Mouse (Mus musculus) forebrain, embryonic 15.5 days (tissue): ENCODE results near the gene Ppp2r5b. TPM values are rescaled to one million over a fixed set of nuclear protein-coding genes. Genes with fewer than 3 reads are reported as not detected.

Experiments used
- microRNA counts: library from miRNA; unstranded; fragments of <30 nt; microRNA quantifications from one replicate; lab custom pipeline; 2016
- microRNA-seq: library from miRNA; unstranded; fragments of <30 nt; microRNA quantifications from one replicate; pipeline ENCODE4, GENCODE M21; 2016
- polyA plus RNA-seq: library from polyadenylated mRNA; unstranded; fragments of >200 nt; fragmentation: Nextera tagmentation; extraction: Ambion mirVana; gene quantifications from 2 replicates; pipeline ENCODE4 v1.2.1, GENCODE M21; 2015

Ppp2r5b gene
- polyA plus RNA-seq, 1 experiment from 2014 or later, result 98.5 TPM

MicroRNAs encoded within 50 kb of the gene (microRNA counts, 519-probe panel; counts per million panel counts)
- 2,211 counts per million, percentile 37 among the panel's probes with 10 or more counts for microRNA mmu-miR-192 (lab: Ali Mortazavi, UCI)

Small RNA genes within 50 kb of the gene (microRNA-seq; reads per million reads assigned to microRNA genes)
- 89.6 reads per million, percentile 52 among the genes with 10 or more reads in this experiment for gene Mir192
- 65.5 reads per million, percentile 48 among the genes with 10 or more reads in this experiment for gene Mir194-2

Other genes starting within 250 kb of the Ppp2r5b start
- gene Slc22a20, start 249.7 kb downstream of the Ppp2r5b start, polyA plus RNA-seq, result not detected in 2 replicates
- gene Capn1, start 220.0 kb downstream of the Ppp2r5b start, polyA plus RNA-seq, result 1.6 and 1.8 TPM in 2 replicates
- 25.7 and 26.5 TPM in 2 replicates for gene Syvn1, start 189.3 kb downstream of the Ppp2r5b start, polyA plus RNA-seq
- gene Mrpl49, start 178.1 kb downstream of the Ppp2r5b start, polyA plus RNA-seq, result 71.5 and 72.4 TPM in 2 replicates
- gene Fau, start 178.0 kb downstream of the Ppp2r5b start, polyA plus RNA-seq, result 582 and 618 TPM in 2 replicates
- 33.0 and 35.9 TPM in 2 replicates for gene Znhit2, start 174.7 kb downstream of the Ppp2r5b start, polyA plus RNA-seq
- gene Tm7sf2, start 167.5 kb downstream of the Ppp2r5b start, polyA plus RNA-seq, result 34.9 and 36.3 TPM in 2 replicates
- 76.3 and 89.3 TPM in 2 replicates for gene Vps51, start 158.6 kb downstream of the Ppp2r5b start, polyA plus RNA-seq
- gene Tmem262, start 155.8 kb downstream of the Ppp2r5b start, polyA plus RNA-seq, result not detected in 2 replicates
- gene Gm28374, start 153.6 kb downstream of the Ppp2r5b start, polyA plus RNA-seq, result 2.1 and 2.6 TPM in 2 replicates
- gene Zfpl1, start 150.9 kb downstream of the Ppp2r5b start, polyA plus RNA-seq, result 80.8 and 83.5 TPM in 2 replicates
- gene Cdca5, start 150.9 kb downstream of the Ppp2r5b start, polyA plus RNA-seq, result 19.3 and 22.3 TPM in 2 replicates
- gene AC131692.1, start 141.5 kb downstream of the Ppp2r5b start, polyA plus RNA-seq, result 0.31 and 0.37 TPM in 2 replicates
- gene Naaladl1, start 130.1 kb downstream of the Ppp2r5b start, polyA plus RNA-seq, result 0.33 and 0.53 TPM in 2 replicates
- 53.5 and 56.5 TPM in 2 replicates for gene Sac3d1, start 117.2 kb downstream of the Ppp2r5b start, polyA plus RNA-seq
- 43.1 and 45.6 TPM in 2 replicates for gene Snx15, start 107.6 kb downstream of the Ppp2r5b start, polyA plus RNA-seq
- 0.13 TPM in 1 of 2 replicates, not detected in the other for gene Batf2, start 94.9 kb downstream of the Ppp2r5b start, polyA plus RNA-seq
- 84.4 and 90.1 TPM in 2 replicates for gene Arl2, start 94.3 kb downstream of the Ppp2r5b start, polyA plus RNA-seq
- gene Majin, start 51.5 kb downstream of the Ppp2r5b start, polyA plus RNA-seq, result not detected in 2 replicates
- not detected in 2 replicates for gene Gpha2, start 9.5 kb downstream of the Ppp2r5b start, polyA plus RNA-seq
- 9.7 and 10.1 TPM in 2 replicates for gene Atg2a, start 5.8 kb upstream of the Ppp2r5b start, polyA plus RNA-seq
- gene Ehd1, start 40.9 kb upstream of the Ppp2r5b start, polyA plus RNA-seq, result 88.1 TPM in 2 replicates
- 0.31 and 0.67 TPM in 2 replicates for gene Cdc42bpg, start 70.6 kb upstream of the Ppp2r5b start, polyA plus RNA-seq
- gene Men1, start 99.1 kb upstream of the Ppp2r5b start, polyA plus RNA-seq, result 94.6 and 97.7 TPM in 2 replicates
- gene Map4k2, start 105.3 kb upstream of the Ppp2r5b start, polyA plus RNA-seq, result 12.7 and 14.1 TPM in 2 replicates
- gene Sf1, start 127.8 kb upstream of the Ppp2r5b start, polyA plus RNA-seq, result 119 and 134 TPM in 2 replicates
- gene Pygm, start 148.5 kb upstream of the Ppp2r5b start, polyA plus RNA-seq, result 3.4 and 3.5 TPM in 2 replicates
- 34.6 and 41.3 TPM in 2 replicates for gene Rasgrp2, start 163.5 kb upstream of the Ppp2r5b start, polyA plus RNA-seq
- gene Nrxn2, start 182.9 kb upstream of the Ppp2r5b start, polyA plus RNA-seq, result 31.1 and 32.4 TPM in 2 replicates